Mouse (Mus musculus) stomach, embryonic 14.5 days (tissue): ENCODE measurements around the gene Ddx23. TPM values are rescaled to one million over a fixed set of nuclear protein-coding genes. Genes with fewer than 3 reads are reported as not detected.

ENCODE experiments used
- ATAC-seq: fragments of 200-750 bp; cut with Nextera tagmentation; 2 replicates; pipeline ENCODE4 v1.8.0; 2017; ENCODE audit warnings: low read depth, moderate TSS enrichment; ENCODE audit not compliant: insufficient number of reproducible peaks, insufficient read depth, low FRiP score
- H3K27ac ChIP-seq: fragments of 300-500 bp; sonication (generic); 2 replicates; pipeline ENCODE4 v1.5.1; 2014; ENCODE audit warnings: mild to moderate bottlenecking, low read length, moderate library complexity, mixed read lengths
- H3K27me3 ChIP-seq: fragments of 300-500 bp; sonication (generic); 2 replicates; pipeline ENCODE4 v1.6.1; 2014; ENCODE audit warnings: low read length, control low read depth, mixed read lengths; ENCODE audit not compliant: control insufficient read depth, insufficient read depth
- H3K36me3 ChIP-seq: fragments of 300-500 bp; sonication (generic); 2 replicates; pipeline ENCODE4 v1.6.1; 2014; ENCODE audit warnings: mild to moderate bottlenecking, control low read depth, low read length, moderate library complexity, mixed read lengths; ENCODE audit not compliant: control insufficient read depth, insufficient read depth
- H3K4me1 ChIP-seq: fragments of 300-500 bp; sonication (generic); 2 replicates; pipeline ENCODE4 v1.6.1; 2014; ENCODE audit warnings: low read length, control low read depth, mixed read lengths; ENCODE audit not compliant: control insufficient read depth, insufficient read depth
- H3K4me2 ChIP-seq: fragments of 300-500 bp; sonication (generic); replicated peaks from 2 replicates; pipeline ENCODE4 v1.6.1; 2014; ENCODE audit warnings: low read depth, low read length, control low read depth
- H3K4me3 ChIP-seq: fragments of 300-500 bp; sonication (generic); 2 replicates; pipeline ENCODE4 v1.5.1; 2014; ENCODE audit warnings: low read depth, low read length, control low read depth
- H3K9ac ChIP-seq: fragments of 300-500 bp; sonication (generic); replicated peaks from 2 replicates; pipeline ENCODE4 v1.6.1; 2014; ENCODE audit warnings: low read depth, mild to moderate bottlenecking, control low read depth, low read length, moderate library complexity, mixed read lengths
- H3K9me3 ChIP-seq: fragments of 300-500 bp; sonication (generic); 2 replicates; pipeline ENCODE4 v1.6.1; 2016; ENCODE audit warnings: low read depth, low read length, control low read depth; ENCODE audit not compliant: control insufficient read depth
- WGBS: fragments of 180-500 bp; shearing (Covaris S2); extraction: QIAGEN DNeasy Blood & Tissue Kit; methylation state at CpG from one replicate; pipeline ENCODE4 v1.1.7; 2014; 5-methylcytosine and 5-hydroxymethylcytosine counted together
- polyA plus RNA-seq: library from polyadenylated mRNA; unstranded; fragments of >200 nt; fragmentation: Nextera tagmentation; extraction: Ambion mirVana; gene quantifications from 2 replicates; pipeline ENCODE4 v1.2.1, GENCODE M21; 2014

Gene Ddx23
- polyA plus RNA-seq, 1 experiment from 2014 or later, result 30.3 TPM

DNA sequence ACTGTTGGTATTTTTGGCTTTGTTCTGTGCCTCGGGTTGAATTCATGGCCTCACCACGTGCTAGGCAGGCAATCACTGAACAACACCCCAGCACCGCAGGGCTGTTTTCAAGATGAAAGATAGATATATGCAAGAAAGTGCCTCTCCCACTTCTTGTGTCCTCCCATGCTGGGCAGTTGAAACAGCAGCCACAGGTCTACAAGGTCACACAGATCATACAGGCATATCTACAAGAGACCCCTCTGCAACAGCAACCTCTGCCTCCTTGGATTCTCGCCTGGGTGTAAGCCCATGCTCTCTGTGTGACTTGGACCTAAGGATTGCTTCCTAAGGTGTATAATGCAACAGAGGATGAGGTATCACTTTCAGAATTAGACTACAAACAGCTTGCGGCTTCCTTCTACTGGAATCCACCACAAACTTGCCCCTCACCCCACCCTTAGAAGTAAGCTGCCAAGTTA is 39.3 kb downstream of the Ddx23 start:
- H3K9me3 ChIP-seq, result no peaks in the 10 kb centered on the region
- H3K27ac ChIP-seq, result no peak overlapping the region
- no peak overlapping the region for H3K9ac ChIP-seq
- no peaks in the 10 kb centered on the region for H3K27me3 ChIP-seq
- H3K4me3 ChIP-seq, result no peak overlapping the region
- ATAC-seq, result no peak
- no peaks in the 10 kb centered on the region for H3K36me3 ChIP-seq
- H3K4me1 ChIP-seq, result peaks cover 8% of the 10 kb centered on the region
- H3K4me2 ChIP-seq, result no peak overlapping the region
- WGBS, result 45% methylated on average over 5 of the region's 5 CpGs

DNA sequence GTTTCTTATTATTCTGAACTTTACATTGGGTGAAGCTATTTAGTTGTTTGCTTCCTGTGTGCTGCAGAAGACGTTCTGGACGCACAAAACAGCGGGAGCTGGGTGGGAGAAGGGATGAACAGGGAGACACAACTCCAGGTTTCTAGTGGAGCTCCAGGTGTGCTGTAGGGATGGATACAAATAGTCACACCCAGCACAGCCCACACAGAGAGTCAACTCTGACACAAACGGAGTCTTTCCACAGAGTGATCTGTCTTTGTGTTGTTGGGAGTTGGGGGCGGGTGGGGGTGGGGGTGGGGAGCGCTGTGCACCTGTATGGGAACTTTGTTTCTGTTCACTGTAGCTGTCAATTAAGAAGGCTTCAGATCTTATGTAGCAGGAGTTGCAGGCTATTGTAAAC is 40.0 kb downstream of the Ddx23 start:
- H3K4me3 ChIP-seq, result no peak overlapping the region
- no peaks in the 10 kb centered on the region for H3K27me3 ChIP-seq
- ATAC-seq, result no peak
- H3K36me3 ChIP-seq, result no peaks in the 10 kb centered on the region
- H3K4me1 ChIP-seq, result peaks cover 5% of the 10 kb centered on the region; the same call in 1 of the 2 replicates
- 20% methylated on average over 6 of the region's 6 CpGs for WGBS
- no peak overlapping the region for H3K27ac ChIP-seq
- no peaks in the 10 kb centered on the region for H3K9me3 ChIP-seq
- no peak overlapping the region for H3K4me2 ChIP-seq
- H3K9ac ChIP-seq, result no peak overlapping the region

DNA sequence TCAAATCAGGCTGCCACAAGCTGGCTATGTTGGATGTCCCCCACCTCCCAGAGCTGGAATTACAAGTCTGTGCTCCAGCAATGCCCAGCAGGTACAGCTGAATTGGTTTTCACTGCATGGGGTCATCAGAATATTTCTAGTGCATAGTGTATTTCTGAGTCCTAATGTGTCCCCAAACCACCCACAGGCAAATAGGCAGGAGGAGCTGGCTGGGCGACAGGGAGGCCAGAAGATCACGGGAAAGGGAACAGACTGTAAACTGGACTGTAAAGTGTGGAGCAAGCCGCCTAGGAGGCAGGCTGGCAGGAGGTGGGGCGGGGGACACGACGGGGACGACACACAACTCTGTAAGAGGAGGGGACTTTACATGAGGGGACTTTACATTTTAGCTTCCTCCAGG is 40.5 kb downstream of the Ddx23 start:
- 7% methylated on average over 7 of the region's 7 CpGs for WGBS
- Histone ChIP-seq H3K27me3 (no peaks in the 10 kb centered on the region), H3K9me3 (no peaks in the 10 kb centered on the region), H3K36me3 (no peaks in the 10 kb centered on the region), H3K9ac (no peak overlapping the region), H3K4me1 (peaks cover 5% of the 10 kb centered on the region; the same call in 1 of the 2 replicates), H3K4me2 (no peak overlapping the region), H3K27ac (no peak overlapping the region), H3K4me3 (no peak overlapping the region)
- no peak for ATAC-seq

DNA sequence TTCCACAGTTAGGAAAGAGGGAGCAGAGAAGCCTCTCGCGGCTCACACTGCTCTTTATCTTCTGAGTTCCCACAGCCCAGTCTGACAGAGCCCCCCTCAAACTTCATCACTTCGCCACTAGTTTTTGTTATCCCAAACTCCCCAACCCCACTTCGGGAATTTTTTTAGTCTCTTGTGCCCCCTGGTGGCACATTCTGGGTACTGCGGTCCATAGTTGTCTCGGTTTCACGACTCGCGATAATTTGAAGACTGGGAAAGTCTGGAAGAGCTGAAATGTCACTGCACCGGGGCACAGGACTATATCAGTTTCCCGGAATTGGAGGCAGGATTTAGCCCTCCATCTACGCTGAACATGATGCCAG is 45.5 kb downstream of the Ddx23 start:
- no peaks in the 10 kb centered on the region for H3K36me3 ChIP-seq
- no peak for ATAC-seq
- 0 out of 2 replicates have a peak, but pooled peaks cover 4% of the 10 kb centered on the region for H3K4me1 ChIP-seq
- no peak overlapping the region for H3K4me2 ChIP-seq
- H3K4me3 ChIP-seq, result no peak overlapping the region
- H3K27me3 ChIP-seq, result no peaks in the 10 kb centered on the region
- no peaks in the 10 kb centered on the region for H3K9me3 ChIP-seq
- H3K9ac ChIP-seq, result no peak overlapping the region
- H3K27ac ChIP-seq, result no peak overlapping the region
- under 1% methylated on average over 12 of the region's 12 CpGs for WGBS

DNA sequence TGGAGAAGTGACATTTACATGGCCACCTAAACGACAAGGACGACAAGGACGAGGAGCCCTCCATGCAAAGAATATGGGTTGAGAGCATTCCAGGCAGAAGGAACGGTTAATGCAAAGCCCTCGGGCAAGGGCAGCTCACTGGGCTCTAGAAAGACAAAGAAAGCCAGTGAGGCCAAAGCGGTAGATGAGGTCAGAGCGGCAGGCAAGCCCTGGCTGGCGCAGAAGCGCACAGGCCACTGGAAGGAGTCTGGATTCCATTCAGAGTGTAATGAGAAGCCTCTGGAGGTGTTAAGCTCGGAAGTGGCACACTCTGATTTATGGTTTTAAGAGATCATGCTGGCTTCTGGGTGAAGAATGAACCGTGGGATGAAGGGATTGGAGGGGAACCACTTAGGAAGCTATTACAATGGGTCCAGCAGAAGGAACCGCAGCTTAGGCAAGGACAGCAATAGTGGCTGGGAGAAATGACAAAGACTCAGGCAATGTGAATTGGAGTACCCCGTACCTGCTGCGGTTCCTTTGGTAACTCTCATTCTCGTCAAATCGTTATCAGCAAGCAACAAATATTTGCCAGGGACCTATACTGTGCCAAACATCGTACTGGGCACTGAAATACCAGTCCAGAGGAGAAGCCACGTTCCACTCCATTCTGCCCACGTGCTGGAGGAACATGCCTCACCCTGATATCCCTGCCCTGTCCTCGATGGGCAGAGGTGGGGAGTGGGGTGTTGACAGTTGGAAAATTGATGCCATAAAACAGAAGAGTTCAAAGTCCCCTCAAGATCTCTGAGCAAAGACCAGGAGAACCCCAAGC is 46.1 kb downstream of the Ddx23 start:
- Histone ChIP-seq H3K27me3 (no peaks in the 10 kb centered on the region), H3K9me3 (no peaks in the 10 kb centered on the region), H3K9ac (no peak overlapping the region), H3K4me2 (no peak overlapping the region), H3K4me3 (no peak overlapping the region), H3K27ac (no peak overlapping the region), H3K36me3 (no peaks in the 10 kb centered on the region), H3K4me1 (0 out of 2 replicates have a peak, but pooled peaks cover 4% of the 10 kb centered on the region)
- ATAC-seq, result no peak
- WGBS, result 36% methylated on average over 20 of the region's 20 CpGs

DNA sequence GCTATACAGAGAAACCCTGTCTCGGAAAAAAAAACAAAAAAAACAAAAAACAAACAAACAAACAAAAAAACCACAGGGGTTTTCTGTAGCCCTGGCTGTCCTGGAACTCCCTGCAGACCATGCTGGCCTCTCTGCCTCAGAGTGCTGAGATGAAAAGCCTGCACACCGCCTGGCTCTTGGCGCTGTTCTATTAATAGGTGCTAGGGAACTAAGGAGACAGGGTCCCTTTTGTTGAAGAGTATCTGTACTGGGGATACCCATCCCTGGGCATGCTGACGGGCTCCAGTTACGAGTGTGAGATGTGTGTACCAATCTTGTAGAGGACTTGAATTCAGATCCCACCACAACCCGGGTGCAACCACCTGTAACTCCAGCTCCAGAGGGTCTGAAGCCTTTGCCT is 46.9 kb downstream of the Ddx23 start:
- 0 out of 2 replicates have a peak, but pooled peaks cover 4% of the 10 kb centered on the region for H3K4me1 ChIP-seq
- WGBS, result 74% methylated on average over 6 of the region's 6 CpGs
- H3K36me3 ChIP-seq, result no peaks in the 10 kb centered on the region
- no peaks in the 10 kb centered on the region for H3K9me3 ChIP-seq
- H3K4me2 ChIP-seq, result no peak overlapping the region
- H3K27me3 ChIP-seq, result no peaks in the 10 kb centered on the region
- H3K27ac ChIP-seq, result no peak overlapping the region
- no peak overlapping the region for H3K4me3 ChIP-seq
- H3K9ac ChIP-seq, result no peak overlapping the region
- ATAC-seq, result no peak

DNA sequence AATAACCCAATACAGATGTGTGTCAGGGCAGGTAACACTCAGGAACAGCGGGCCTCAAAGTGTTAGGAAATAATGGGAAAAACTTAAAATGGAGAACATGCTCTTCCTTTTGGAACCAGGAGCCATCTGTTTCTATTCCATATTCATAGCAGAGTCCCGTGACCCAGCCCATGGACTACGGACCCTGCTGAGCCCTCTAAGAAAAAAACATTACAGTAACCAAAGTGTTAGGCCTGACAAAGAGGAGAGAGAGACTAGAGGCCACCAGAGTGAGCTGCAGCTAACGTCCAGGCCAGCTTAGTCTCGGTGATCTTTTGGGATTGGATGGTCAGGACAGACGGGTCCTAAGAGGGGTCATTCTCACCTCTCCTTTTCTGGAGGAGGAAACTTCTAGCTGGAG is 47.7 kb downstream of the Ddx23 start:
- Histone ChIP-seq H3K36me3 (no peaks in the 10 kb centered on the region), H3K9ac (no peak overlapping the region), H3K4me3 (no peak overlapping the region), H3K9me3 (no peaks in the 10 kb centered on the region), H3K27me3 (no peaks in the 10 kb centered on the region), H3K4me2 (no peak overlapping the region), H3K4me1 (peaks cover 8% of the 10 kb centered on the region), H3K27ac (no peak overlapping the region; the same call in 1 of the 2 replicates)
- 53% methylated on average over 6 of the region's 6 CpGs for WGBS
- no peak for ATAC-seq

DNA sequence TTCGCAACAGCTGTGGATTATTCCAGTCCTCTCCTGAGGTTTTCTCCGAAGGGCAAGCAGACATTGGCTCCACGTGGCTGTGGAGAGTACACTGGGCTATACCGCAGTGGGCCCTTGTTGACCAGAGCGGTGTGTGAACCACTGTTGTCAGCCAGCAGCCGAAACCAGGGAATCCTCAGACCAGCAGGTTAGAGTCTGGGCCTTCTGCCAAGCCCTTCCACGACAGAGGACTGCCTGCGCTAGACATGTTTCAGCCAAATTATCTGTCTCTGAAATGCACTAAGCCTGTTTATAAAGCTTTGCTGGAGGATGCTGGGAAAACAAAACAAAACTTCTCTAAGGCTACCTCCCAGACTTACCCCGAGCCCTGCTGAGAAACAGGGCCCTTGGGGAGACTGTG is 48.1 kb downstream of the Ddx23 start:
- H3K9me3 ChIP-seq, result no peaks in the 10 kb centered on the region

More for the DNA sequence above, 48.1 kb downstream of the Ddx23 start:
- Histone ChIP-seq H3K4me3 (no peak overlapping the region), H3K4me2 (no peak overlapping the region), H3K9ac (no peak overlapping the region), H3K27ac (no peak overlapping the region; the same call in 1 of the 2 replicates), H3K4me1 (peaks cover 8% of the 10 kb centered on the region), H3K27me3 (no peaks in the 10 kb centered on the region), H3K36me3 (no peaks in the 10 kb centered on the region)
- ATAC-seq, result no peak
- WGBS, result 54% methylated on average over 9 of the region's 9 CpGs
